In the genomic region with DNA sequence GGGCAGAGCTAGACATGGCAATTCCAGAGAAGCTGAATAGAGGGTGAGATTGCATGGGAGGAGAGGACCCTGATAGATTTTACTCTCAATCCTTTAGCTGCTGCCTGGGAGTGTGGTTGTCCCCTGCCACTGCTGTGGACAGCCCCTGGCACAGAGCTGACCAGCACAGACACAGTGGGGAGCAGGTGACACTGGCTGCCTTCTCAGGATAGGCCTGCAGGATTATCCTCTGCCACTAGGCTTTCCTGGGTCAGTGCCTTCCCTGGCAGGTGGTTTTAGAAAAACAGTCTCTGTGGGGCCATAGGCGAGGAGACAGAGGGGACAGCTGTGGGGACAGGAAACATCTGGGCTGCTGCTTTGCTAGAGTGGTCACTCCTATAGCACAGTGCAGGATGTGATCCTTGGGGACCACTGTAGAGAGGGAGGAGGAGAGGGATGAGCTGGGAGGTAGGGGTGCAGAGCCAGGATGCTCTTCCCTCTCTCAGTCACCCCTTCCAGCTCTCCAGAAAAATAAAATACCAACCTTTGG, we compare ENCODE assay signal across 17 mouse cellular contexts. TPM values are rescaled to one million over a fixed set of nuclear protein-coding genes. Genes with fewer than 3 reads are reported as not detected.
A peak's percentile ranks its signal among the peaks of the same experiment; 100 is the strongest.
DNase-seq lines count a peak whose midpoint lies in the region; ATAC-seq lines count a peak whose summit lies in the region.
"Had no signal": no experiment of that assay in that cellular context is flagged by ENCODE, and none has a peak within 500 bp of the region (broad histone marks: within the 10 kb centered on the region; RNA-seq: fewer than 3 reads in every experiment).

No protein-coding gene starts in this region.

- H3K36me3 ChIP-seq in intestine, embryonic 16.5 days (ENCODE audit: control insufficient read depth, insufficient read depth, low read length), result no peaks in the 10 kb centered on the region
- H3K36me3 ChIP-seq in intestine, embryonic 15.5 days, result no peaks in the 10 kb centered on the region
- no peaks in the 10 kb centered on the region for H3K36me3 ChIP-seq in midbrain, embryonic 10.5 days
- no peaks in the 10 kb centered on the region for H3K36me3 ChIP-seq in midbrain, embryonic 15.5 days (replicated peaks)
- H3K36me3 ChIP-seq in embryonic facial prominence, embryonic 10.5 days (replicated peaks), result no peaks in the 10 kb centered on the region
- H3K36me3 ChIP-seq: heart, embryonic 13.5 days had no signal

- peaks cover 9% of the 10 kb centered on the region for H3K4me1 ChIP-seq in intestine, embryonic 16.5 days (ENCODE audit: control insufficient read depth, insufficient read depth, low read length)
- H3K4me1 ChIP-seq in intestine, embryonic 15.5 days (replicated peaks), result no peaks in the 10 kb centered on the region
- peaks cover 27% of the 10 kb centered on the region for H3K4me1 ChIP-seq in midbrain, embryonic 10.5 days
- H3K4me1 ChIP-seq in midbrain, embryonic 15.5 days, result no peaks in the 10 kb centered on the region
- H3K4me1 ChIP-seq in embryonic facial prominence, embryonic 10.5 days, result peaks cover 21% of the 10 kb centered on the region

- ATAC-seq in intestine, embryonic 16.5 days, result 0 out of 2 replicates have a peak, but pooled peaks have one; percentile 13
- ATAC-seq in intestine, embryonic 15.5 days, result no peak
- ATAC-seq in midbrain, embryonic 15.5 days (replicated peaks), result no peak; the same call in 1 of the 2 replicates
- ATAC-seq in erythroid progenitor cell, adult 5-6 weeks (replicated peaks; ENCODE audit: low FRiP score, poor library complexity, severe bottlenecking), result 0 out of 2 replicates have a peak, but pooled peaks have one; percentile 41
- ATAC-seq: CD4-positive, CD25-positive, alpha-beta regulatory T cell, adult 4 months had no signal

- H3K27me3 ChIP-seq in intestine, embryonic 16.5 days (replicated peaks; ENCODE audit: control insufficient read depth, insufficient read depth, low read length), result no peaks in the 10 kb centered on the region
- H3K27me3 ChIP-seq in intestine, embryonic 15.5 days (replicated peaks), result no peaks in the 10 kb centered on the region
- H3K27me3 ChIP-seq in midbrain, embryonic 10.5 days (ENCODE audit: low read depth, poor library complexity, severe bottlenecking), result no peaks in the 10 kb centered on the region
- no peaks in the 10 kb centered on the region for H3K27me3 ChIP-seq in midbrain, embryonic 15.5 days (replicated peaks)
- 0 out of 2 replicates have a peak, but pooled peaks cover 6% of the 10 kb centered on the region for H3K27me3 ChIP-seq in embryonic facial prominence, embryonic 10.5 days (replicated peaks; ENCODE audit: low read depth, poor library complexity, severe bottlenecking)
- H3K27me3 ChIP-seq: heart, embryonic 13.5 days had no signal

- no peak overlapping the region for H3K9ac ChIP-seq in intestine, embryonic 16.5 days (ENCODE audit: low read depth, low read length)
- no peak overlapping the region for H3K9ac ChIP-seq in intestine, embryonic 15.5 days
- H3K9ac ChIP-seq in midbrain, embryonic 15.5 days, result no peak overlapping the region
- H3K9ac ChIP-seq: heart, embryonic 13.5 days had no signal

- H3K27ac ChIP-seq in intestine, embryonic 16.5 days (ENCODE audit: low read length), result no peak overlapping the region
- H3K27ac ChIP-seq in intestine, embryonic 15.5 days, result no peak overlapping the region
- H3K27ac ChIP-seq in midbrain, embryonic 10.5 days (replicated peaks), result peak overlapping the region; percentile 47
- no peak overlapping the region for H3K27ac ChIP-seq in midbrain, embryonic 15.5 days
- H3K27ac ChIP-seq in embryonic facial prominence, embryonic 10.5 days (replicated peaks), result peak overlapping the region; percentile 10; the same call in 1 of the 2 replicates
- H3K27ac ChIP-seq: heart, embryonic 13.5 days had no signal

- no peaks in the 10 kb centered on the region for H3K9me3 ChIP-seq in intestine, embryonic 16.5 days (ENCODE audit: control insufficient read depth, low read length)
- H3K9me3 ChIP-seq in intestine, embryonic 15.5 days, result no peaks in the 10 kb centered on the region
- H3K9me3 ChIP-seq in midbrain, embryonic 10.5 days (replicated peaks), result no peaks in the 10 kb centered on the region
- H3K9me3 ChIP-seq in midbrain, embryonic 15.5 days, result no peaks in the 10 kb centered on the region
- no peaks in the 10 kb centered on the region for H3K9me3 ChIP-seq in embryonic facial prominence, embryonic 10.5 days
- H3K9me3 ChIP-seq: heart, embryonic 13.5 days had no signal

- H3K4me2 ChIP-seq in intestine, embryonic 16.5 days (ENCODE audit: low read depth, low read length), result no peak overlapping the region
- no peak overlapping the region for H3K4me2 ChIP-seq in intestine, embryonic 15.5 days (replicated peaks)
- no peak overlapping the region for H3K4me2 ChIP-seq in midbrain, embryonic 15.5 days
- H3K4me2 ChIP-seq: heart, embryonic 13.5 days had no signal

- 25% methylated on average over 1 of the region's 1 CpGs for WGBS in intestine, embryonic 16.5 days
- 47% methylated on average over 1 of the region's 1 CpGs for WGBS in intestine, embryonic 15.5 days
- 23% methylated on average over 1 of the region's 1 CpGs for WGBS in midbrain, embryonic 10.5 days
- 33% methylated on average over 1 of the region's 1 CpGs for WGBS in midbrain, embryonic 15.5 days
- WGBS in embryonic facial prominence, embryonic 10.5 days, result 28% methylated on average over 1 of the region's 1 CpGs

- H3K4me3 ChIP-seq in intestine, embryonic 16.5 days (ENCODE audit: low read length), result no peak overlapping the region
- H3K4me3 ChIP-seq in intestine, embryonic 15.5 days (replicated peaks), result no peak overlapping the region
- no peak overlapping the region for H3K4me3 ChIP-seq in midbrain, embryonic 10.5 days
- H3K4me3 ChIP-seq in midbrain, embryonic 15.5 days, result no peak overlapping the region
- H3K4me3 ChIP-seq in embryonic facial prominence, embryonic 10.5 days, result no peak overlapping the region
- H3K4me3 ChIP-seq: erythroblast, embryonic 14.5 days; heart, embryonic 13.5 days had no signal

- no peak for DNase-seq in midbrain, embryonic 10.5 days (ENCODE audit: low spot score)
- no peak for DNase-seq in embryonic facial prominence, embryonic 10.5 days (ENCODE audit: low spot score)
- no peak for DNase-seq in embryo, embryonic 10 days (ENCODE audit: low spot score)
- DNase-seq: adrenal gland, adult 8-10 months; cerebellum, adult 18-20 months; gastrocnemius, postnatal 10 days; kidney, postnatal 4 days; lung, postnatal 36 days; thymus, postnatal 25 days had no signal

RNA-seq across cellular contexts. Expression of gene Slc45a3, which starts 14.7 kb away (rescaled TPM):
- 2.5 and 2.9 TPM in 2 replicates for polyA plus RNA-seq in intestine, embryonic 16.5 days (2015; fragmentation: Nextera tagmentation; extraction: Ambion mirVana)
- 2.8 and 3.6 TPM in 2 replicates for polyA plus RNA-seq in intestine, embryonic 15.5 days (2015; fragmentation: Nextera tagmentation; extraction: Ambion mirVana)
- polyA plus RNA-seq in midbrain, embryonic 10.5 days (2016; fragmentation: Nextera tagmentation; extraction: Ambion mirVana), result 18.6 and 22.3 TPM in 2 replicates
- polyA plus RNA-seq in midbrain, embryonic 15.5 days (2015; fragmentation: Nextera tagmentation; extraction: Ambion mirVana), result 1.9 and 3.5 TPM in 2 replicates
- 5.4 and 8.4 TPM in 2 replicates for polyA plus RNA-seq in embryonic facial prominence, embryonic 10.5 days (2016; fragmentation: Nextera tagmentation; extraction: Ambion mirVana)
- 1.1 TPM in 1 of 2 replicates, not detected in the other for total RNA-seq in erythroid progenitor cell, adult 5-6 weeks (2015; ENCODE audit: low replicate concordance)
- 0.64 TPM in 1 of 2 replicates, not detected in the other for total RNA-seq in erythroid progenitor cell, adult 5-6 weeks (2017; ENCODE audit: low replicate concordance)
- total RNA-seq: monocyte, adult 5-6 weeks had no signal

RNA-seq across cellular contexts. Expression of gene Nucks1, which starts 37.7 kb away (rescaled TPM):
- polyA plus RNA-seq in intestine, embryonic 16.5 days (2015; fragmentation: Nextera tagmentation; extraction: Ambion mirVana), result 44.5 TPM in 2 replicates
- 60.7 and 69.7 TPM in 2 replicates for polyA plus RNA-seq in intestine, embryonic 15.5 days (2015; fragmentation: Nextera tagmentation; extraction: Ambion mirVana)
- polyA plus RNA-seq in midbrain, embryonic 10.5 days (2016; fragmentation: Nextera tagmentation; extraction: Ambion mirVana), result 103 and 104 TPM in 2 replicates
- polyA plus RNA-seq in midbrain, embryonic 15.5 days (2015; fragmentation: Nextera tagmentation; extraction: Ambion mirVana), result 44.9 and 49.2 TPM in 2 replicates
- 104 and 105 TPM in 2 replicates for polyA plus RNA-seq in embryonic facial prominence, embryonic 10.5 days (2016; fragmentation: Nextera tagmentation; extraction: Ambion mirVana)
- 153 and 169 TPM in 2 replicates for total RNA-seq in erythroid progenitor cell, adult 5-6 weeks (2015; ENCODE audit: low replicate concordance)
- 248 and 299 TPM in 2 replicates for total RNA-seq in erythroid progenitor cell, adult 5-6 weeks (2017; ENCODE audit: low replicate concordance)

RNA-seq across cellular contexts. Expression of gene Elk4, which starts 59.3 kb away (rescaled TPM):
- 13.2 and 14.3 TPM in 2 replicates for polyA plus RNA-seq in intestine, embryonic 16.5 days (2015; fragmentation: Nextera tagmentation; extraction: Ambion mirVana)
- 15.2 and 16.0 TPM in 2 replicates for polyA plus RNA-seq in intestine, embryonic 15.5 days (2015; fragmentation: Nextera tagmentation; extraction: Ambion mirVana)
- polyA plus RNA-seq in midbrain, embryonic 10.5 days (2016; fragmentation: Nextera tagmentation; extraction: Ambion mirVana), result 12.5 and 13.3 TPM in 2 replicates
- polyA plus RNA-seq in midbrain, embryonic 15.5 days (2015; fragmentation: Nextera tagmentation; extraction: Ambion mirVana), result 12.7 and 13.1 TPM in 2 replicates
- 12.0 and 13.3 TPM in 2 replicates for polyA plus RNA-seq in embryonic facial prominence, embryonic 10.5 days (2016; fragmentation: Nextera tagmentation; extraction: Ambion mirVana)
- total RNA-seq in erythroid progenitor cell, adult 5-6 weeks (2015; ENCODE audit: low replicate concordance), result 143 and 156 TPM in 2 replicates
- 66.2 and 68.6 TPM in 2 replicates for total RNA-seq in erythroid progenitor cell, adult 5-6 weeks (2017; ENCODE audit: low replicate concordance)

Comparison
In these comparisons a context has a peak if more than half of its experiments do, and no peak if none do; other contexts are left out.
1. ATAC-seq: peak in intestine, embryonic 16.5 days (single experiment) and erythroid progenitor cell, adult 5-6 weeks (single experiment); none in intestine, embryonic 15.5 days (single experiment) and midbrain, embryonic 15.5 days (single experiment).
2. H3K27ac ChIP-seq: peak in midbrain, embryonic 10.5 days (single experiment) and embryonic facial prominence, embryonic 10.5 days (single experiment); none in intestine, embryonic 16.5 days (single experiment), intestine, embryonic 15.5 days (single experiment) and midbrain, embryonic 15.5 days (single experiment).